Mouse (Mus musculus): Measurements from ENCODE around the gene Apopt1.

DNA sequence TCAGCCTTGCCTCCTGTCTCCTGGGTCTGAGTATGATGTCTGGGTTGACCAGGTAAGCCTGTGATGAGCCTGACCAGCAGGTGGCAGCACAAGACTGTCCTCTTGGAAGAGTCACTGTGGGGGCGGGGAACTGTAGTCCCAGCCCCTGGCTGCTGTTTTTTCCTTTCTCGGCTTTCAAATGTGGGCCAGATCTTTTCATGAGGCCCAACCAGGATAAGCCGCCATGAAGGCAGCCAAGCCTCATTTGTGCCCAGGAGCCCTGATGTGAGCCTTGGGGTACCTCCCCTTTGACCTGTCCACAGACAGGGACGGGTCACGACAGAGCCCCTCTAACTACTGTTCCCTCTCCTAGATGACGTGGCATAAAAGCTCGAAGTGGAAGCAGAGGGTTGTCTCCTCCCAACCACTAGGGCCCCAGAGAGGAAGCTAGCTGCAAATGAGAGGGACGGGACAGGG lies 44.6 kb upstream of the Apopt1 start:
- TF ChIP-seq CTCF (IDR thresholded peaks at IDR 0.05; ENCODE audit: borderline replicate concordance, extremely low read depth, insufficient read depth, insufficient read length), result peak; percentile 94
- no peak for TF ChIP-seq POLR2A (IDR thresholded peaks at IDR 0.05; ENCODE audit: borderline replicate concordance, extremely low read depth, insufficient read depth, insufficient read length, poor library complexity, severe bottlenecking)

Measured in brain, embryonic 14.5 days (tissue).